Mouse (Mus musculus) limb, embryonic 14.5 days (tissue): ENCODE measurements around the gene Tet1. TPM values are rescaled to one million over a fixed set of nuclear protein-coding genes. Genes with fewer than 3 reads are reported as not detected.

Experiments
- ATAC-seq: fragments of 200-750 bp; cut with Nextera tagmentation; 2 replicates; pipeline ENCODE4 v1.8.0; 2017; ENCODE audit warnings: low read depth, moderate number of reproducible peaks, moderate TSS enrichment; ENCODE audit not compliant: low FRiP score
- DNase-seq: peaks from one replicate; pipeline ENCODE4 v3.0.0-alpha.2; 2015; ENCODE audit warnings: low spot score
- H3K27ac ChIP-seq: fragments of 300-500 bp; sonication (generic); replicated peaks from 2 replicates; pipeline ENCODE4 v1.5.1; 2014; ENCODE audit warnings: low read depth, mild to moderate bottlenecking, low read length, moderate library complexity, mixed read lengths
- H3K27me3 ChIP-seq: fragments of 300-500 bp; sonication (generic); 2 replicates; pipeline ENCODE4 v1.6.1; 2014; ENCODE audit warnings: low read length, mixed read lengths; ENCODE audit not compliant: control insufficient read depth, insufficient read depth
- H3K36me3 ChIP-seq: fragments of 300-500 bp; sonication (generic); 2 replicates; pipeline ENCODE4 v1.6.1; 2014; ENCODE audit warnings: mild to moderate bottlenecking, low read length, moderate library complexity, mixed read lengths; ENCODE audit not compliant: control insufficient read depth, insufficient read depth
- H3K4me1 ChIP-seq: fragments of 300-500 bp; sonication (generic); 2 replicates; pipeline ENCODE4 v1.6.1; 2014; ENCODE audit warnings: antibody characterized with exemption, low read length, mixed read lengths; ENCODE audit not compliant: control insufficient read depth, insufficient read depth
- H3K4me2 ChIP-seq: fragments of 300-500 bp; sonication (generic); replicated peaks from 2 replicates; pipeline ENCODE4 v1.6.1; 2014; ENCODE audit warnings: low read depth, mild to moderate bottlenecking, low read length, moderate library complexity; ENCODE audit not compliant: severe bottlenecking
- H3K4me3 ChIP-seq: fragments of 300-500 bp; sonication (generic); replicated peaks from 2 replicates; pipeline ENCODE4 v1.5.1; 2014; ENCODE audit warnings: low read length
- H3K9ac ChIP-seq: fragments of 300-500 bp; sonication (generic); 2 replicates; pipeline ENCODE4 v1.6.1; 2014; ENCODE audit warnings: mild to moderate bottlenecking, low read depth, low read length, moderate library complexity; ENCODE audit not compliant: severe bottlenecking
- H3K9me3 ChIP-seq: fragments of 300-500 bp; sonication (generic); 2 replicates; pipeline ENCODE4 v1.6.1; 2016; ENCODE audit warnings: low read length; ENCODE audit not compliant: control insufficient read depth
- POLR2A ChIP-seq: fragments of 200-500 bp; IDR thresholded peaks from 2 replicates; pipeline ENCODE4 v1.8.0; 2012; ENCODE audit warnings: inconsistent platforms, mild to moderate bottlenecking, moderate library complexity, borderline replicate concordance; ENCODE audit not compliant: insufficient read depth, insufficient read length; ENCODE audit errors: extremely low read depth
- WGBS: fragments of 180-500 bp; shearing (Covaris S2); extraction: QIAGEN DNeasy Blood & Tissue Kit; methylation state at CpG from one replicate; pipeline ENCODE4 v1.1.7; 2014; 5-methylcytosine and 5-hydroxymethylcytosine counted together
- polyA plus RNA-seq, 2 experiments: library from polyadenylated mRNA; depleted of rRNA in 1 of 2; stranded (reverse) in 1 of 2; unstranded in 1 of 2; fragments of >200 nt; fragmentation: Nextera tagmentation in 1 of 2; extraction: Ambion mirVana in 1 of 2; gene quantifications; 2 replicates each; pipeline versions ENCODE4 v1.2.1 to v1.2.3; 2012 to 2014

Tet1 gene
- polyA plus RNA-seq, 2 experiments: 5.2 to 30.7 TPM

- Histone ChIP-seq H3K27me3 (no peaks in the 10 kb centered on the region), H3K4me3 (no peak overlapping the region), H3K36me3 (peaks cover 10% of the 10 kb centered on the region), H3K4me2 (no peak overlapping the region), H3K27ac (no peak overlapping the region), H3K4me1 (no peaks in the 10 kb centered on the region), H3K9me3 (no peaks in the 10 kb centered on the region), H3K9ac (no peak overlapping the region)
- peak; percentile 28 for DNase-seq
- peak; percentile 76 for ATAC-seq
- 44% methylated on average over 10 of the region's 10 CpGs for WGBS
- TF ChIP-seq POLR2A: no peak
These were observed 52.0 kb downstream of the Tet1 start for GRCm38 (mm10) chr10:62856690-62857290.

GRCm38 (mm10) chr10:62854992-62855391, 53.8 kb downstream of the Tet1 start:
- no peak overlapping the region for H3K4me2 ChIP-seq
- TF ChIP-seq POLR2A: no peak
- H3K4me3 ChIP-seq: no peak overlapping the region
- peaks cover under 1% of the 10 kb centered on the region; the same call in 1 of the 2 replicates for H3K36me3 ChIP-seq
- no peak for DNase-seq
- H3K27me3 ChIP-seq: no peaks in the 10 kb centered on the region
- H3K9ac ChIP-seq: no peak overlapping the region
- no peak overlapping the region for H3K27ac ChIP-seq
- ATAC-seq: no peak
- no peaks in the 10 kb centered on the region for H3K4me1 ChIP-seq
- WGBS: 60% methylated on average over 2 of the region's 2 CpGs
- H3K9me3 ChIP-seq: no peaks in the 10 kb centered on the region

- Histone ChIP-seq H3K9me3 (no peaks in the 10 kb centered on the region), H3K36me3 (no peaks in the 10 kb centered on the region), H3K4me1 (no peaks in the 10 kb centered on the region), H3K4me3 (no peak overlapping the region), H3K9ac (no peak overlapping the region), H3K4me2 (no peak overlapping the region), H3K27ac (no peak overlapping the region), H3K27me3 (no peaks in the 10 kb centered on the region)
- WGBS: 78% methylated on average over 4 of the region's 4 CpGs
- TF ChIP-seq POLR2A: no peak
- no peak for ATAC-seq
- DNase-seq: no peak
These were observed 54.2 kb downstream of the Tet1 start for GRCm38 (mm10) chr10:62854581-62854980.

GRCm38 (mm10) chr10:62851578-62851977, 57.2 kb downstream of the Tet1 start:
- Histone ChIP-seq H3K27me3 (no peaks in the 10 kb centered on the region), H3K9ac (no peak overlapping the region), H3K4me2 (no peak overlapping the region), H3K36me3 (no peaks in the 10 kb centered on the region), H3K4me1 (peaks cover 6% of the 10 kb centered on the region; the same call in 1 of the 2 replicates), H3K9me3 (no peaks in the 10 kb centered on the region), H3K27ac (no peak overlapping the region), H3K4me3 (no peak overlapping the region)
- ATAC-seq (no peak), DNase-seq (no peak)
- TF ChIP-seq POLR2A: no peak
- 84% methylated on average over 7 of the region's 7 CpGs for WGBS

GRCm38 (mm10) chr10:62851025-62851424, 57.8 kb downstream of the Tet1 start:
- Histone ChIP-seq H3K4me1 (peaks cover 6% of the 10 kb centered on the region; the same call in 1 of the 2 replicates), H3K27me3 (no peaks in the 10 kb centered on the region), H3K4me3 (no peak overlapping the region), H3K9me3 (no peaks in the 10 kb centered on the region), H3K9ac (no peak overlapping the region), H3K4me2 (no peak overlapping the region), H3K36me3 (no peaks in the 10 kb centered on the region), H3K27ac (no peak overlapping the region)
- WGBS: 61% methylated on average over 4 of the region's 4 CpGs
- peak; percentile 37; the same call in 1 of the 2 replicates for ATAC-seq
- no peak for TF ChIP-seq POLR2A
- DNase-seq: peak; percentile 69
